Mouse (Mus musculus) testis, adult 2 months (tissue): ENCODE data around the gene Slf2. TPM values are rescaled to one million over a fixed set of nuclear protein-coding genes. Genes with fewer than 3 reads are reported as not detected.

Experiments
- H3K27ac ChIP-seq: fragments of 200-500 bp; 2 replicates; pipeline ENCODE4 v1.5.1; 2012; ENCODE audit warnings: low read depth, low read length; ENCODE audit not compliant: control insufficient read depth, insufficient read depth
- H3K27me3 ChIP-seq: fragments of 200-500 bp; 2 replicates; pipeline ENCODE4 v1.6.1; 2012; ENCODE audit warnings: mild to moderate bottlenecking, low read length, moderate library complexity; ENCODE audit not compliant: control insufficient read depth, insufficient read depth
- H3K36me3 ChIP-seq: fragments of 200-500 bp; 2 replicates; pipeline ENCODE4 v1.6.1; 2012; ENCODE audit warnings: mild to moderate bottlenecking, low read length; ENCODE audit not compliant: control insufficient read depth, insufficient read depth
- H3K4me1 ChIP-seq: fragments of 200-500 bp; 2 replicates; pipeline ENCODE4 v1.6.1; 2012; ENCODE audit warnings: low read length; ENCODE audit not compliant: control insufficient read depth, insufficient read depth
- H3K4me3 ChIP-seq: fragments of 200-500 bp; 2 replicates; pipeline ENCODE4 v1.5.1; 2012; ENCODE audit warnings: low read depth, mild to moderate bottlenecking, low read length, moderate library complexity, mixed read lengths; ENCODE audit not compliant: control insufficient read depth
- CTCF ChIP-seq: fragments of 200-500 bp; IDR thresholded peaks from 2 replicates; pipeline ENCODE4 v1.5.1; 2012; ENCODE audit warnings: low read depth, mild to moderate bottlenecking, inconsistent platforms, low read length, moderate library complexity; ENCODE audit not compliant: control insufficient read depth, insufficient read depth, insufficient replicate concordance
- POLR2A ChIP-seq: fragments of 200-500 bp; IDR thresholded peaks from 2 replicates; pipeline ENCODE4 v1.6.1; 2012; ENCODE audit warnings: low read depth, mild to moderate bottlenecking, inconsistent platforms, low read length, moderate library complexity; ENCODE audit not compliant: control insufficient read depth
- polyA plus RNA-seq: library from polyadenylated mRNA; depleted of rRNA; stranded (reverse); fragments of >200 nt; gene quantifications from 2 replicates; pipeline ENCODE4 v1.2.3, GENCODE M21; 2012

Slf2 gene
- polyA plus RNA-seq, 1 experiment, result 21.5 TPM

DNA sequence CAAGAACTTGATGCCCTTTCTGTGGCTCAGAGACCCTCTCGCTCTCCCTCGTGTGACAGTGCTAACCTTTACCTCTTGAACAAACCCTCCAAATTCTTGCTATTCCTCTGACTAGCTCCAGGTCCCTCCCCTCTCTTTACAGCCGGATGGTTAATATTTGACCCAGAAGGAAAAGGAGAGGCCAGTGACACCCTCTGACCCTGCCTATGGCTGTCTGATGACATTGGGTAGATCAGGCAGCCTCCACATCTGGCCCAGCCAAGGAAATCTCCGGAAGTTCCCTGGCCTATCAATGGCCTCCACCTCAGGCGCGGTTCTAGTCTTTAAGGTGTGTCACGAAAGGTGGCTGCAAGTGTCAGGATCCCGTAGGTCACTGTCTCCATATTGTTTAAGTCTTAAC, 60.1 kb downstream of the Slf2 start:
- H3K4me3 ChIP-seq, result no peak overlapping the region
- no peaks in the 10 kb centered on the region for H3K36me3 ChIP-seq
- no peak for TF ChIP-seq CTCF
- no peak for TF ChIP-seq POLR2A
- H3K27ac ChIP-seq, result no peak overlapping the region
- H3K4me1 ChIP-seq, result peaks cover 14% of the 10 kb centered on the region
- 0 out of 2 replicates have a peak, but pooled peaks cover 2% of the 10 kb centered on the region for H3K27me3 ChIP-seq

DNA sequence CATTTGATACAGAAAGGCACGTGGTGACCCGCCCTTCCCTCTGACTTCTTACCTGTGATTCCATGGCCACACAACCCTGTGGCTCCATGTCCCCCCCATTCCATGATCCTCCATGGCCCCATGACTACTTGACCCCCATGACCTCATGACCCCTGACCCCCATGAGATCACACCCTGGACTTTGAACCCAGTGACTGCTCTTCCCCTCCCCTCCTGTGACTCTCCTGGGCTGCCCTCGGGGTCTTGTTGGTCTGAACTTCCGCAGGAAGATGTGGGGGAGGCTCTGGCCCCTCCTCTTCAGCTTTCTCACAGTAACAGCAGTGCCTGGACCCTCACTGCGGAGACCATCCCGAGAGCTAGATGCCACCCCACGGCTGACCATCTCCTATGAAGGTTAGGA, 61.3 kb downstream of the Slf2 start:
- Histone ChIP-seq H3K4me3 (no peak overlapping the region), H3K27me3 (0 out of 2 replicates have a peak, but pooled peaks cover 2% of the 10 kb centered on the region), H3K4me1 (peaks cover 14% of the 10 kb centered on the region), H3K36me3 (no peaks in the 10 kb centered on the region), H3K27ac (no peak overlapping the region)
- TF ChIP-seq POLR2A (no peak), CTCF (no peak)

DNA sequence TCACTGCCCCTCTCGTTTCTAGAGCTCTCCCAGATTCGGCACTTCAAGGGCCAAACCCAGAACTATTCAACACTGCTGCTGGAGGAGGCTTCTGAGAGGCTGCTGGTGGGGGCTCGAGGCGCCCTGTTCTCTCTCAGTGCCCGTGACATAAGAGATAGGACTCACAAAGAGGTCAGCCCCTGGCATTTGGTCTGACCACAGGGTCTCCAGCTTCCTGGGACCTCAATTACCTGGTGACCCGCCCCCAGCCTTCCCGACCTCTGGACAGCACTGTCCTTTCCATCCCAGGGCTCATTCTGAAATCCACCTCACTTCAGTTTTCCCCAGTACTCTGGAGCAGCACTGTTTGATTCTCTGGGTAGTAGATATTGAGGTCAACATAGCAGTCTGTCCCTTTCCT, 61.8 kb downstream of the Slf2 start:
- TF ChIP-seq POLR2A (no peak), CTCF (no peak)
- Histone ChIP-seq H3K27me3 (0 out of 2 replicates have a peak, but pooled peaks cover 2% of the 10 kb centered on the region), H3K4me3 (no peak overlapping the region), H3K4me1 (peaks cover 14% of the 10 kb centered on the region), H3K27ac (no peak overlapping the region), H3K36me3 (no peaks in the 10 kb centered on the region)

DNA sequence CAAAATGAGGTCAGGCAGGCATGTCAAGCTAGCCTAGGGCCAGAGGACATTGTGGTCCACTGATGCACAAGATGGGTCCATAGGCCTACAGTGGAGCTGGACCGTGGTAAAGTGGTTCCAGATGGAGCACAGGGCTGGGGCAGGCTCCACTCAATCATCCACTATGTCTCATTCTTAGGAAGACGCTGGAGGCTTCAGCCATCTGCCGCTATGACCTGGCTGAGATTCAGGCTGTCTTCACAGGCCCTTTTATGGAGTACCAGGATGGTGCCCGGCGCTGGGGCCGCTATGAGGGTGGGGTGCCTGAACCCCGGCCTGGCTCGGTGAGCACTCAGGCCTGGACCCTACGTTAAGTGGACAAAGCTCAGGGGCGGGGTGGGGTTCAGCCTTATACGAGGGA, 66.8 kb downstream of the Slf2 start:
- no peaks in the 10 kb centered on the region for H3K36me3 ChIP-seq
- H3K27me3 ChIP-seq, result no peaks in the 10 kb centered on the region
- H3K27ac ChIP-seq, result no peak overlapping the region
- no peak overlapping the region for H3K4me3 ChIP-seq
- no peaks in the 10 kb centered on the region for H3K4me1 ChIP-seq
- TF ChIP-seq POLR2A (no peak), CTCF (no peak)

DNA sequence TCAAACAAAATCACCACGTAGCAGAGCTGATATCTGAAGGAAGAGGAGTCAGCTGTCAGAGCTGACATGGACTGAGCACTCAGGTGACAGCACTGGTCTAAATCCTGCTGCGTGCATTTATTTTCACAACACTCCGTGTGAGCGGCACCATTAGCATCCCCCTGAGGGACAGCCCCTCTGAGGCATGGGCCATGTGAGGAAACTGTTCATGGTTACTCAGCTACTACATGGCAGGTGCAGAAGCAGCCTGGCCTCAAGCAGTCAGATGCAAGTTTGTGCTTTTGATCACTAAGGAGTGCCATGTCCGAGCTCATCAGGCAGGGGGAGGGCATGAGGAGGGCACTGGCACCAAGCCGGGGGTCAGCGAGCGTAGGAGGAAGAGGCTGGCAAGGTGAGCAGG, 68.7 kb downstream of the Slf2 start:
- Histone ChIP-seq H3K27ac (no peak overlapping the region), H3K27me3 (no peaks in the 10 kb centered on the region), H3K4me3 (no peak overlapping the region), H3K36me3 (no peaks in the 10 kb centered on the region), H3K4me1 (no peaks in the 10 kb centered on the region)
- no peak for TF ChIP-seq POLR2A
- no peak for TF ChIP-seq CTCF

DNA sequence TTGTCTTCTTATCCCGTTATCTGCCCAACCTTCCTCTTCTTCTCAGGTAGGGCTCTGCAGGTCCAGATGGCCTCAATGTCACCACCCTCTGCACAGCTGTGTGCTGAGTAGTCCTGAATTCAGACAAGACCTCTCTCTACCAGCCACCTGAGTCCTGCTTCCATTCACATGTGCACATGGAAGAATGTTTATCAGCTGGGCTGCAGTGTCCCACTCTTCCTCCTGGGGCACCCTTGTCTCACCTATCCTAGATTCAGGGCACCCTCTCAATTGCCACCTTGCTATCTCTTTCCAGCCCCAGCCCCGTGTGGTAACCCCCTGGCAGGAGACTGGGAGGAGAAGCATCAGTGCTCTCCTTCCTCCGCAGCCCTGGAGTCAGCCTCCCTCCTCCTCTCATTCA, 71.3 kb downstream of the Slf2 start:
- Histone ChIP-seq H3K27me3 (no peaks in the 10 kb centered on the region), H3K4me3 (no peak overlapping the region), H3K36me3 (no peaks in the 10 kb centered on the region), H3K4me1 (peaks cover 5% of the 10 kb centered on the region), H3K27ac (no peak overlapping the region)
- TF ChIP-seq POLR2A (no peak), CTCF (no peak)

DNA sequence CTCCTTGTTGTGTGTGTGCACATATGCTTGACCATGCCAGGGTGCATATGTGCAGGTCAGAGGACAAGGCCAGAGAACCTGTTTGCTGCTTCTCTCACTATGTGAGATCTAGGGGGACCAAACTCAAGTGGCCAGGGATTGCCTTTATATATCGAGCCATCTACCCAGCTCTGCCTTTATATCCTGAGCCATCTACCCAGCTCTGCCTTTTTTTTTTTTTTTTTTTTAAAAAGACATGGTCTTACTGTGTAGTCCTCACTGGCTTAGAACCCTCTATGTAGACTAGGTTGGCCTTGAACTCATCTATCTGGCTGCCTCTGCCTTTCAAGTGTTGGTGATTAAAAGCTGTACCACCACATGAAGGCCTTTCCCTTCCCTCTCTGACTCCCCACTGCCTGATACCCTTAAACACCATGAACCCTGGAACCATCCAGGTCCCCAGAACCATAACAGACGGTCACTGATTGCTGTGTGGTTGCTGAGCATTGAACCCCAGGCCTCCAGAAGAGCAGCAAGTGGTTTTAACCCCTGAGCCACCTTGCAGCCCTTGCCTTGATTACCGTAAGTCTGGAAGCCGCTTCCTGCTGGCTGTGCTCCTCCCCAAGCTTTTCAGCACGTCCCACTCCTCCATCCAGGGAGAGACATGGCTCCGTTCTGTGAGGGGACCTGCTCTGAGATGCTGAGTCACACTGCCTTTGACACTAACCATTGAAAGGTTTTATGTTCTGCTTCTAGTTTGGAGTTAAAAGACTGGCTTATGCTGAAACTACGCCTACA, 73.0 kb downstream of the Slf2 start:
- no peak overlapping the region for H3K27ac ChIP-seq
- H3K4me3 ChIP-seq, result no peak overlapping the region
- H3K36me3 ChIP-seq, result no peaks in the 10 kb centered on the region
- no peak for TF ChIP-seq POLR2A
- TF ChIP-seq CTCF, result no peak
- peaks cover 11% of the 10 kb centered on the region for H3K4me1 ChIP-seq
- H3K27me3 ChIP-seq, result no peaks in the 10 kb centered on the region
